Mouse (Mus musculus): Measurements from ENCODE around the gene Pawr.
A peak's percentile ranks its signal among the peaks of the same experiment; 100 is the strongest.

Gene Pawr

DNA sequence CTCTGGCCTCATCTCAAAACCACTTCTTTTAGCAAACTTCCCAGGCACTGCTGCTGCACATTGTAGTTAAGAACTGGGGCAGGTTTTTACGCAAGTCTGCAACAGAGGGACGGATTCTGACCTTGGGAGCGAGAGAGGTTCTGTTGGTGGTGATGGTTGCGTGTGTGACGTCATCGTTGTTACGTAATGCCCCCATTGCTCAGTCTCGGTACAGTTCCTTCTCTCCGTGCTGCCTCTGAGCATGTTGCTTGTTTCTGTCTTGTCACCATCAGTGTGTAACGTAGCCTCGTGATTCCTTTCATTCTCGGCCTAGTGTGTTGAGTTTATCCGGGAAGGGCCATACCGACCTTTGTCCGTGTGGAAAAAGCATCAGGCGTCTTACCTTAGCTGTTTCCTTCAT, 28.1 kb downstream of the Pawr start:
- DNase-seq: peak; percentile 31 to 42

DNA sequence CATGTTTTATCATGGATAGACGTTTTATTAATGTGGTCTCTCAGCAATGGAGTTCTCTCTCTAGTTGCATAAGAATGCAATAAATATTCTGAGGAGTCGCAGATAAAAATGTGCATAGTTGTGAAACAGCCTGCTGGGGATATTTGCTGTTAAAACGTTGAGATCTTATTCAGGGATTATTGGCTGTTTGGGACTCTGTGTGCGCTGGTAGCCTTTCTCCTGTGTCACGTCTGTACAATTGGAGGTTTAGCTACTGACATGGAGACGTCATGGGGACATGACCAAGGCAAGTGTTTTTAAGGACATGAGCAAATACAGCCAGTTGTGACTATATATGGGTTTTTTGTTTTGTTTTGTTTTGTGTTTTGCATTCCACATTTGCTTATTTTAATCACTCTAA, 28.9 kb downstream of the Pawr start:
- DNase-seq: no peak

DNA sequence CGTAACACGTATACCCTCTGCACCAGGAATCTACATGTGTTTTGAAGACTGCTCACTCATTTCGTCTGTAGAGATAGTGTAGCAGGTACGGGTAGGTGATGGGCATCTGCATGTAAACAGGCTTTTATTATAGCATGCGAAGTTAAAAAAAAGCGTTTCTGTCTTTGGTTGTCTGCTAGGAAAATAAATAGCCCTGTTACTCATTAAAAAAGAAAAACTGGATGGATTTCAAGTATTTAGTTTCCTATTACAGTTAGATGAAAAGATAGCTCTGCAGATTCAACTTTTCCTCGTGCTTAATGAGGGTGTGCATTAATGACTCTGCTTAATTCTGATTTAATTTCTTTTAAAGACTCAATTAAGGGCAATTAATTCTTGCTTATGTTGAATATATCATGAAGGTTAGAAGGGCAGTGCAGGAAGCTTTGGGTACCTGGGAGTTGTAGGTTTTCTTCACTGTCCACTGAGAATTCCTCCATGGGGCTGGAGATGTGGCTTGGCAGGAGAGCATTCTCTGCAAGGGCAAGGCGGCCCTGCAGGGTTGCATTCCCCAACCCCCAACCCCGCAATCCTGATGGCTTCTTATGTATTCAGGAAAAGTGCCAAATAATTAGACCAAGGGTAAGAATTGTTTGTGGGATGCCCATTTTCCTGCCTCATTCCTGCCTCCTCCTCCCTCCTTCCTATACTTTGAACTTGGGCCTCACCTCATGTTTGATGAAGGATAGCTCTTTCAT, 29.7 kb downstream of the Pawr start:
- DNase-seq: peak in 1 of 2 experiments; percentile 48

DNA sequence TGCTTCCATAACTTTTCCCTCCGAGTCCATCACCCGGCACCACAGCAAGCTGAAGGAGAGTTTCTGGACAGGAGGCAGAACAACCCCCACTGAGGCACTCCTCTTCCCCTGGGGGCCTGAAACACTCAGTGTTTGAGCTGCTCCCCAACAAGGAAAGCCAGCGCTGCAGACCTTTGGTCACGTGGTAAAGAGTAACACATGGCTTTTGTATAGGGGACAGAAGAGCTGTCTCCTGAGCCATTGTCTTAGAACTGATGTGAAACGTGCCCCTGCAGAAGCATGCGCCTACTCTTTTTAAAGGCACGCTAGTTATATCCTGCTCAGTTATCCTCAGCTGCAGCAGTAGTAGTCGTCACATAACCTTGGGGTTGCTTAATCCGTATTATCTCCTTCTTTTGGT, 32.0 kb downstream of the Pawr start:
- DNase-seq: no peak

DNA sequence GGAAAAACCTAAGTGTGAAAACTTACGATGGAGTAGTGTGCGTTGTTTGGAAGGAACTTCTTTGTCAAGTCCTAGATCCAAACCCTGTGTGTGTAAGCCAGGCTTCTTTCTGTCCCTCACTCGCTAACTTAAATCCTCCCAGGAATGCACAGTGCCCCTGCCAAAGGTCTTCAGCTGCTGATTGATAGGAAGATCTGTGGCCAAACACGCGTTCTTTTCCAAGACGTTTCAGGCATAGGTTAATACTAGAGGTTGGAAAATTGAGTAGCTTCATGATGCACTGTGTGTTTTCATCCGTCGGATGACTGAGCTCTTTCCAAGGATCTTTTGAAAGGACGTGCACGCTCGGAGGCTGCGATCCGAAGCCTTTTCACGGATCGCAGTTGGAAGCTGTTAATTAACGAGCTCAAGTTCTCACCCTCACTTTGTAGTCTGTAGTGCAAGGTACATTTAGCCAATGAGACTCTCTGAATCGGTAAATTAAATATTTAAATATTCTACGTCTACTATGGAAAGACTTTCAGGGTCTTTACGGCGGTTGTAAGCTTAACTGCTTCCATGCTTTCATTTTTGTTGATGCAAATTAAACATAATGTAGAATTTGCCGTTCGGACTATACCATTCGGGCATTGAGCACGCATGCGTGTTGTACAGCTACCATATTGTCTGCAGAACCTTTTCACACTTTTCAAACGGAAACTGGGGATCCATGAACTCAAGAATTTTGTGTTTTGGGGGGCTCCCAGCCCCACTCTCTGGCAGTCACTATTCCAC, 33.2 kb downstream of the Pawr start:
- DNase-seq: no peak

DNA sequence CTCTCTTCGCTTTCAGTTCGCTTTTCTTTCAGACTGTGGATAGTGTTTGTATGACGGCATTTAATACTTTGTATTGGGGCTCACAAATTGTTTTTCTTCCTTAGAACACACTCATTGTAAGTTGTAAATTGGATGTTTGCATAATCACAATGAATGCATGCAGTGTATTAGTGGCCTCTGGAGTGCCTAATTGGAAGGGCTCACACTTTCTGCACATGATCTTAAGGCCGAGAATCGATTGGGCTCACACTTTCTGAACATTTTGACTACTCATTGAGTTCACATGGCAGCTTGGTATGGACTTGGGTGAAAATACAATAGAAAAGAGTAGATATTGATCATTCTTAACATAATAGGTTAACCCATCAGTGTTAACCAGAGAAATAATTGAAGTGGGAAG, 34.3 kb downstream of the Pawr start:
- no peak for DNase-seq

DNA sequence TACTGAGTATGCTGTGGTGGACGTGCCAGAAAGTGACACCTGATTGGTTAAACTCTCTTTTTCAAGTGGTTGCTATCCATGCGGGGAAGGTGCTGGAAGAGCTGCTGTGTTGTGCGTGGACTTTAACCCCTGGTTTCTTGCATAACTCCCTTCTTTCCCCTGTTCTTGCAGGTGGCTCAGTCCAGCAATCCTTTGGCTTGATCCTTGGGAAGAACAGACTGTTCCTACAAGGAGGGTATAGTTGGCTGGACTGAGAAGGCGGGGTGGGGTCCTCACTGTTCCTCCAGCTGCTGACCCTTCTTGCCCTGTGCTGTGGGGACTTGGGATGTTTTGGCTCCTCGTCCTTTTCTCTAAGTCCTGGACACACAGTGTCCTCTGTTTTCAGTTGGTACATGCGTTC, 36.4 kb downstream of the Pawr start:
- peak; percentile 80 to 85 for DNase-seq

DNA sequence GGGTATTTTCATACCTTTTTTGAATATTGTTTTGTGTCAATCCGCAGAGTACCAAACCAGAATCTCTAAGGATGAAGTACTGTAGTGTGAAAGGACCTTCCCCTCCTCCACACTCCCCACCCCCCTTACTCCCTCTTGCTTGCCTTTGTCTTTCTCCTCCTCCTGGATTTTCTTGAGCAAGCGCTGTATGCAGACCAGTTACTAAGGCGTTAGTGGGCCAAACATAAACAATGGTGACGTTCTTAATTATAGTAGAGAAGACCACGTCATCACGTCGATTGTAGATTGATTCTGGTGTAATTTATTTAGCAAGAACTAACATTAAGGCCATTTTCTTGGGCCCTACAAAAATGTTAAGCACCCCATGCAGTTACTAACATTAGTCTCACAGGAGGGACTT, 40.3 kb downstream of the Pawr start:
- DNase-seq: no peak

DNA sequence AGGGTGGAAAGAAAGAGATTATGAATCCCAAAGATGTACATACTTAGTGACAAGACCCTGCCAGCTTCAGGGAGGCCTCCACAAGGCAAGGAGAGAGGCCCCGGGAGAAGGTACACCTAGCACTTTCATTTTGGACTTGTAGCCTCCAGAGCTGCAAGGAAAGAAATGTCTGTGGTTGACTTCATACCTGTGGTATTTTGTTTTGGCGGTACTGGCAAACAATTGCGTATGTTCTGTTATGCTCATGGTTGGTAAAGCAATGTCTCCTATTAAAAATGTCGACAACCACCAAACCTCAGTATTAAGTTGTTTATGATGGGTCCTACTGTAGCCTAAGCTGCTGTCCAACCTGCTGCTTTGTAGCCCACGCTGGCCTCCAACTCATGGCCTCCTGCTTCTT, 40.9 kb downstream of the Pawr start:
- no peak for DNase-seq

DNA sequence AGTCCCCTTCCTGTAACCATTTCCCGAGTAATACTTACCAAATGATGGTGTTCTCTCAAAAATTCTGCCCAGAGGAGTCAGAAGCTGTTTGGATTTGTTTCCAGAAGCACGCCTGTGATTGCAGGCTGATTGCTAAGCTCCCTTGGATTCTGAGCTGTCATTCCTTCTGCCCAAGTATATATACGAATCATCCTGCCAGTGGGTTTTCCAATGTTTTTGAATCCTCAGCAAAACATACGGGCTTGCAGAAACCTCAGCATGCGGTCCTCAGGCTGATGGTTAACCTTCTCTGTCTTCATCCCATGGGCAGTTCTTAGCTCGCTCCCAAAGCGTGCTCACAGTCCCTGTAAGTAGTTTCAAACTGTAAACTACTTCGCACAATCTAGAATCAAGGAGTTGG, 43.9 kb downstream of the Pawr start:
- no peak for DNase-seq

DNA sequence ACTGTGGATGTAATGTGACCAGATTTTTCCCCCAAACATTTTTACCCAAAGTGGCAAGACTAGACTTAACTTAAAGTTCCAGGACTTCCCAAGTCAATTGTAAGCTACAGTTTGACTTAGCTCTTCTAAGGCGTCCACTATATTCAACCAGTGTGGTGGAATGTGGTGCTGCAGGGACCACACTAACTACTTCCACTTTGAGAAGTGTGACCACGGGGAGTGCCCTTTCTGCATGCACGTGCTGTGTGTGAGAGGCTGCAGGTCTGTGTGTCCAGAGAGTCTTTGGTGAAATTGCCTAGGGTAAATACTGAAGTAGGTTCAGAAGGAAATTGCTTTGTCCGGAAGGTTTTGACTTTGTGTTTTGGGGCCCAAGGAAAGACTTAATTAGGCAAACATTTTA, 44.4 kb downstream of the Pawr start:
- no peak for DNase-seq

DNA sequence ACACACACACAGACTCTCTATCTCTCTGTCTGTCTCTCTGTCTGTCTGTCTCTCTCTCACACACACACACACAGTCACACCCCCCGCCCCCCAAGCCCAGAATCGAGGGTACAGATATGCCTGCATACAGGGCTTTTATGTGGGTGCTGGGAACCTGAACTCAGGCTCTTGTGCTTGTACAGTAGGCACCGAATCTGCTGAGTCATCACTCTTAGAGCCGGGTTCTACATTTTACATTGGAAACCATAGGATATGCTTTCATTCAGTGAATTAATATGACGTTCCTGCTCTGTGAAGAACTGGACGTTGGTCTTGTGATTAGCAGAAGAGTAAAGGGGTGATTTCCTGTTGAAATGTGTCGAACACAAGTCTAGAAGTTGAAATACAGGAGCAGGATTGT, 45.4 kb downstream of the Pawr start:
- no peak for DNase-seq

DNA sequence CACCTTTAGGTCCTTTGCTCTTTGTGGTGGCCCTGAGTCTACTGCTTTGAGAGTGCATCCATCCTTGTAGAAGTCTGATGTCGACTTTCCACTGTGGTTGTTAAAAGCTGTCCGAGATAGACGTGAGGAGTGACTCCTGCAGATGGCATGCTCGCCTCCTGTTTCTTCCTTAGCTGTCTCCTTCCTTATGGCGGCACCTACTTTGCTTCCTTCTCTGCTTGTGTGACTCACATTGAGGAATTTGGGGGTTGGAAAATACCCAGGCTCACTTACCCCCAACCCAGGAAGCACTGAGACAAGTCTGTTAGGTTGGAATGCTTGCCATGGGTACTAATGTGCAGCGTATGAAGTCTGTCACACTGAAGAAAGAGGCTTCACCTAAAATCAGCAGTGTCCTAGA, 46.1 kb downstream of the Pawr start:
- DNase-seq: no peak

DNA sequence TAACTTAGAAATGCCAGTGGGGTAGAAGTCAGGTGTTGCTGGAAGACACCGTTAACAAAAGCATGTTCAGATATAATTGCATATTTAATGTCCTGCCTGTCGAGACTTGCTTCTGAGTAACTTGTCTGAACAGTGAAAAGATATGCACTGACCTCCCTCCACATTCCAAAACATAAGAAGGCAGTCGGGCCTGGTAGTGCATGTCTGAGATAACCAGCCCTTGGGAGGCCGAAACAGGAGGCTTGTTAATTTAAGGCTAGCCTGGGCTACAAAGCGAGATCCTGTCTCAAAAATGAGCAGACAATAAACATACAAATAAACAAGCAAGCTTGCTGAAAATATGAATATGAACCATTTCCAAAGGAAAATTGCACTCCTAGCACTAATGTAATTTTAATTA, 46.6 kb downstream of the Pawr start:
- no peak for DNase-seq

DNA sequence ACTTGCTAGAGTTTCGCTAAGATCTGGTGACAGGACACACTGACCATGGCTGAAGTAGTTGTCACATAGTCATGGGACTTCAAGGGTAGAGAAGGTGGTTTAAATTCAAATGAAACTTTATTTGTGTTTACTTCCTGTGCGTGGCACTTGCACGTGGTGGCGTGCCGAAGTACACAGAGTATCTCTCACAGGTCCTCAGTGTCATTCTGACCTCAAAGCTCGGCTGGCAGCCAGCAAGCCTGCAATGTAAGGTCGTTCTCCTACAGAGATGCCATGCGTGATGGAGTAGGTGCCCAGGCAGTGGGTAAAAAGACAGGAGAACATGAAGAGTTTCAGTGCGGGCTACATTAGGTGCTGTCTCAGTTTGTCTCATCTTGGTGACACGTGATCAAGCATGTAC, 48.8 kb downstream of the Pawr start:
- DNase-seq: peak; percentile 30 to 60

DNA sequence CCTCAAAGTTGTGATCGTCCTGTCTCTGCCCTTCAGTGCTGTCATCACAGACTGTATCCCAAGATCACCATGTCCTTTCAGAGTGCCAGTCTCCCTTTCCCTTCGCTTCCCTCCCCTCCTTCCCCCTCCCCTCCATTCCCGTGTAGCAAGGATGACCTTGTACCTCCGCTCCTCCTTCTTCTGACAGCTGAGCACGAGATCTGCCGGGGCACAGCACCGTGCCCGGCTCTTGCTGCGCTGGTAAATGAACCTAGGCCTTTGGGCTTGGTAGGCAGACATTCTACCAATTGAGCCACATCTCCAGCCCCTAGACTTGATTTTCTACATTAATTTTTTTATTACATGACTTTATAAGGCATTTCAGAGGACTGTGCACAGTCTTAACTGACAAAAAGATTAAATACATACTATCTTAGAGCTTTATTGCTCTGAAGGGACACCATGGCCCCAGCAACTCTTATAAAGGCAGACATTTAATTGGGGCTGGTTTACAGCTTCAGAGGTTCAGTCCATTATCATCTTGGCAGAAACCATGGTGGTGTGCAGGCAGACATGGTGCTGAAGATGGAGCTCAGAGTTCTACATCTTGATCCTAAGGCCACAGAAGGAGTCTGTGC, 52.3 kb downstream of the Pawr start:
- DNase-seq: no peak

DNA sequence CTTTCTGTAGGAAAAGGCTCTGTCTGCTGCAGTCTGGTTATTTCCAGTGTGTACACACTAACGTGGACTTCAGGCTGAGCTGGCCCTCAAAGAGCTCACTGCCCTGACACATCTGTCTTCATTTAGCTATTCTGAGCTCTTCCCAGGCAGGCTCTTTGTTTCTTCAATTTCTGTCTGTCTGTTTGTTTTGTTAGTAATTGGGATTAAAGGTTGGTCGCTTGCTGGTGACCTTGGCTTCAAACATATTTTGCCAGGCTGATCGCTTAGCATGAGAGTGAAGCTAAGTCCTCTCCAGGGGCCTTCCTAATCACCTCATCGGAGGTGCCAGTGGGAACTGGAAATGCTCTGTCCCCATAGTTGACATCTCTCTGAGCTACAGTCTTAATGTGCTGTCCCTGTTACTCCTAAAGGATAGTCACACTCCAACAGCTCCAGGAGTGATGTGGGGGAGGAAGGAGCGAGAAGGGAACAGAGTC, 53.6 kb downstream of the Pawr start:
- no peak for DNase-seq

DNA sequence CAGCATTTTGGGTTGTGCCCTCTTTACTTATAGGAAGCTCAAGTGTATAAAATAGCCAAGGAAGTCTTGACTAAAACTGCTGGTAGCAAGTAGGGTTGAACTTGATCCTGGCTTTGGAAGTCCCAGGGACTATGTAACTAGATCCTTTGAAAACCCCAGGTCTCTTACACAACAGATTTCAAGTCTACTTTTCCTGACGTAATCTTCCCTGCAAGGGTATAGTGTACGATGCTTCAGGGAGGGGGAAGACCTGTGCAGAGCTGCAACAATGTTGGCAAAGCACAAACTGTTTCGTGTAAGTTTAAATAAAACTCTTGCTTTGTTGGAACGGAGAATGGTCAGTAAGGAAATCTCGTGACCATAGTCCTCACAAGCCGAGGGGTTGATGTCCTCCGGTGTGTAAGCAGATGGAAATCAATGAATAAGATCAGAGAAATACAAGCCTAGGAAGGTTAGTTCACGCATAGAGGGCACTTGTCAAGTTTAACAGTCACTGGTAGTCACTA, 56.5 kb downstream of the Pawr start:
- no peak for DNase-seq

DNA sequence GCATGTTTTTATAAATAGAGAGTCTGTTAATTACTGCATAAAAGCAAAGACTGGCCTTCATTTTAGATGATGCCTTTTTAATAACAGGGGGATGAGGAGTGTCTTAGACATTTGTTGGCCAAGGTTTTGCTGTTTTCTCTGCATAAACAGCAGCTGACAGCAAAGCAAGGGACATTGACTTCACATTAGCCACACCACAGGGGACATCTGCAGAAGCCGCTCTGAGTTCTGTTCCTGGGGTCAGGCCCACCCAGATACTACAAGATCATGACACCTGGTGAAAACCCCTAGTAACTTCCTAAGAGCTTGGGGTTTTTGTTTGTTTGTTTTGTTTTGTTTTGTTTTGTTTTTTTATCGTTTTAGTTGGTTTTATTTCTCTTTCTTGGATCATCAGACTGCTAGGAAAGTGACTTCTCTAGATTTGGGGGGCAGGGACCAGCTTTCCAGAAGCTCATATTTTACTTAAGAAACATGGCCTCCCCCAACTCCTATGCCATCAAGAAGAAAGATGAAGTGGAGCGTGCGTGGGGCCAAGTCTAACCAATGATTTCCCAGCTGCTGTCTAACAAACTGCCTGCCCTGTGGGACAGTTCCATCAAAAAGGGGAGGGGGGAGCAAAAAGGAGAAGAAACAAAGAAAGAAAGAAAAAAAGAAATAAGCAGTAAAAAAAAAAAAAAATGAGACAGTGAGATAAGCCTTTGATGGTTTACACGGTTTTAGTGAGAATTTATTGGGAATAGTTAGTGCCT, 57.4 kb downstream of the Pawr start:
- no peak for DNase-seq

DNA sequence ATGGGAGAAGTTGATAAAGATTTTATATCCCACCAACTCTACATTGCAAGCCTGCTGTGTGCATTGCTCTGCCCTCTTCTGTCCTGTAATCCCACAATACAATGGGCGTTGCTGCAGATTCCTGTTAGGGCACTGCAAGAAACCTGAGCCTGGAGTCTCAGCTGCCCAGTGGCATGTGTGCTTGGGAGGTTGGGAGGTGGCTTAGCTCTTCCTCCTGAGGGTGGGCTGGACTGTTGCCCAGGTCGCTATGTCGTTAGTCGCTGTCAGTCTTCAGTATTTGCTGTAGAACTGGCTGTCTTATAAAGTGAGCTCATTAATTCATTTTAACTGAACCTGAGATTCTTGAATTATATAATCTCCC, 58.0 kb downstream of the Pawr start:
- no peak for DNase-seq

DNA sequence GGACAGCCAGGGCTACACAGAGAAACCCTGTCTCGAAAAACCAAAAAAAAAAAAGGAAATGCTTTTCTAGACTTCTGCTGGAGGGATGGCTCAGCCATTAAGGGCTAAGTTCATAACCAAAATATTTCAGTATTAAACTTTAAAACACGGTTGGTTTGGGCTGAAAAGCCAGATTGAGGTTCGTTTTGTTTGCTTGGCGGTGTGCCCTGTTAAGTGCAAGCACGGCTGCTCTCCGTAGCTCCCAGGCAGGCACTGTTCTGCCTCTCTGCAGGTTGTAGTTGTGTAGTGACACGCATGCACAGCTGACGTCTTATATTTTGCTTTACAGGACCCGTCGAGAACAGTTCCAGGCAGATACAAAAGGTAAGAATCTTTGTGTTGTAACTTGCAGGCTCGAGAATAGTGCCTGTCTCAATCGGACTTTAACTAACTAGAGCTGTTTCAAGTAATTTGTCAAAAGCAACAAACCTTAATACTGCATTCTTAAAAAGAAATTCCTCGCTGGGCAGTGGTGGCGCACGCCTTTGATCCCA, 59.5 kb downstream of the Pawr start:
- peak in 1 of 2 experiments; percentile 48 for DNase-seq

DNA sequence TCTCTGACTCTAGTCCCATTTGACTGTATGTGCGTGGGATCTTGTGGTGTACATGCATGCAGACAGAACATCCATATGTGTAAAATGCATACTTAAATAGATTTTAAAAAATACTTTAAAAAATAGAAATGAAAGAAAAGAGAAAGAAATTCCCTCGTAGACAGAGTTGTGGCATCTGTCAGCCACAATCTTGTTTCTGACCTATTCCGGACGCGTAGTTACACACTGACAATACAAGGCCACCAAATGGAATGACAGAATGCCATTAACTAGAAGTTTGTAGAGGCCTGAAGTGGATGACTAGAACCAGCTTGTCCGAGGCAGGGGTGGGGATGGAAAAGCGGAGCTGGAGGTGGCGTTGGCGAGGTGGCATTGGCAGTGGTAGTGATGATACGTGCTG, 60.2 kb downstream of the Pawr start:
- no peak for DNase-seq

DNA sequence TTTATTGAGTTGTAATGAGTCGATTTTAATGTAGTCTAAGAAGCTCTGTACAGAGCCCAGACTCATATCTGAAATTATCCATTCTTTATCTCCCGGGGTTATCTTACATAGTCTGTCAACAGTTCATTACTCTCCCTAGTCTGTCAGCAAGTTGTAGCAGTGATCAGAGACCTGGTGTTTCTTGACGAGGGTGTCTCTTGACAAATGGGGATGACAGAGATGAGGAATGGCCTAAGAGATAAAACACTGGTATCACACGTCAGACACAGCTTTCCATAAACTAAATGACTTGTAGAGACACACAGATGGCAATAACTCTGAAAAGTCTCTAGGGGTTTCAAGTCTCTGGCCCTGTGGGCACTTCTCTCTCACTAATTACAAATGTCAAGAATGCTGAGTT, 62.4 kb downstream of the Pawr start:
- no peak for DNase-seq
